Mouse (Mus musculus) natural killer cell, adult 2 months (primary cell): ENCODE data around the gene Cnnm2.
"Not testable (repeated sequence)": the region's sequence is repeated elsewhere in the genome, so short reads cannot be mapped to it uniquely, and the experiment has no call there.

Source experiments
- DNase-seq, 2 experiments: peaks; one replicate each; pipeline ENCODE4 v3.0.0; 2022; ENCODE audit warnings: low spot score in 2 of 2

Gene Cnnm2

GRCm38 (mm10) chr19:46760375-46761160 lies 828 bp upstream of the Cnnm2 start:
- peak; percentile 85 to 90 for DNase-seq

GRCm38 (mm10) chr19:46761971-46762290 lies 535 bp downstream of the Cnnm2 start:
- no peak for DNase-seq

GRCm38 (mm10) chr19:46762291-46762991 lies 1.0 kb downstream of the Cnnm2 start:
- DNase-seq, result peak; percentile 12 to 18

- DNase-seq, result no peak
These were observed 1.6 kb downstream of the Cnnm2 start for GRCm38 (mm10) chr19:46762992-46763342.

- no peak for DNase-seq
These were observed 2.0 kb downstream of the Cnnm2 start for GRCm38 (mm10) chr19:46763356-46763755.

GRCm38 (mm10) chr19:46763932-46764762 lies 2.8 kb downstream of the Cnnm2 start:
- DNase-seq, result no peak

- DNase-seq, result no peak
These were observed 3.3 kb downstream of the Cnnm2 start for GRCm38 (mm10) chr19:46764763-46765117.

- no peak for DNase-seq
These were observed 4.7 kb downstream of the Cnnm2 start for GRCm38 (mm10) chr19:46766125-46766524.

GRCm38 (mm10) chr19:46769759-46770158 lies 8.4 kb downstream of the Cnnm2 start:
- no peak for DNase-seq

GRCm38 (mm10) chr19:46771801-46772200 lies 10.4 kb downstream of the Cnnm2 start:
- DNase-seq, result no peak

- no peak for DNase-seq
These were observed 15.0 kb downstream of the Cnnm2 start for GRCm38 (mm10) chr19:46776391-46776790.

- no peak for DNase-seq
These were observed 15.5 kb downstream of the Cnnm2 start for GRCm38 (mm10) chr19:46776850-46777249.

- no peak for DNase-seq
These were observed 16.7 kb downstream of the Cnnm2 start for GRCm38 (mm10) chr19:46777928-46778680.

- DNase-seq, result not testable (repeated sequence)
These were observed 17.7 kb downstream of the Cnnm2 start for GRCm38 (mm10) chr19:46779130-46779529.

- DNase-seq, result no peak
These were observed 22.6 kb downstream of the Cnnm2 start for GRCm38 (mm10) chr19:46784038-46784437.

- DNase-seq, result no peak
These were observed 23.1 kb downstream of the Cnnm2 start for GRCm38 (mm10) chr19:46784502-46784901.

GRCm38 (mm10) chr19:46785633-46786032 lies 24.2 kb downstream of the Cnnm2 start:
- DNase-seq, result no peak

- DNase-seq, result no peak
These were observed 28.4 kb downstream of the Cnnm2 start for GRCm38 (mm10) chr19:46789782-46790181.

GRCm38 (mm10) chr19:46791360-46791759 lies 30.0 kb downstream of the Cnnm2 start:
- DNase-seq, result peak in 1 of 2 experiments; percentile 23

GRCm38 (mm10) chr19:46791921-46792320 lies 30.5 kb downstream of the Cnnm2 start:
- no peak for DNase-seq

GRCm38 (mm10) chr19:46792480-46792879 lies 31.1 kb downstream of the Cnnm2 start:
- DNase-seq, result no peak

- no peak for DNase-seq
These were observed 32.8 kb downstream of the Cnnm2 start for GRCm38 (mm10) chr19:46794181-46794580.
